Mouse (Mus musculus): ENCODE data around the gene Dusp12. TPM values are rescaled to one million over a fixed set of nuclear protein-coding genes. Genes with fewer than 3 reads are reported as not detected.
A peak's percentile ranks its signal among the peaks of the same experiment; 100 is the strongest.

Dusp12 gene
- polyA plus RNA-seq, 1 experiment from 2014 or later: 38.9 TPM

GRCm38 (mm10) chr1:170863033-170863432 is 22.3 kb downstream of the Dusp12 start:
- H3K4me3 ChIP-seq (ENCODE audit: low read depth, low read length): no peak overlapping the region
- H3K9me3 ChIP-seq (ENCODE audit: control insufficient read depth, low read depth, low read length): no peaks in the 10 kb centered on the region
- ATAC-seq (ENCODE audit: insufficient number of reproducible peaks, insufficient read depth, low FRiP score, low read depth): no peak
- H3K4me2 ChIP-seq (replicated peaks; ENCODE audit: low read depth, low read length): no peak overlapping the region
- no peak overlapping the region for H3K9ac ChIP-seq (replicated peaks; ENCODE audit: low read depth, low read length)
- H3K4me1 ChIP-seq (ENCODE audit: control insufficient read depth, insufficient read depth, low read length): 0 out of 2 replicates have a peak, but pooled peaks cover 2% of the 10 kb centered on the region
- WGBS: 61% methylated on average over 4 of the region's 4 CpGs
- H3K36me3 ChIP-seq (ENCODE audit: control insufficient read depth, insufficient read depth, low read length): no peaks in the 10 kb centered on the region
- no peaks in the 10 kb centered on the region for H3K27me3 ChIP-seq (ENCODE audit: control insufficient read depth, insufficient read depth, low read length)
- H3K27ac ChIP-seq (ENCODE audit: low read length): no peak overlapping the region; the same call in 1 of the 2 replicates

GRCm38 (mm10) chr1:170862435-170862717 is 23.0 kb downstream of the Dusp12 start:
- Histone ChIP-seq H3K9me3 (ENCODE audit: control insufficient read depth, low read depth, low read length) (no peaks in the 10 kb centered on the region), H3K4me3 (ENCODE audit: low read depth, low read length) (no peak overlapping the region), H3K27me3 (ENCODE audit: control insufficient read depth, insufficient read depth, low read length) (no peaks in the 10 kb centered on the region), H3K4me2 (replicated peaks; ENCODE audit: low read depth, low read length) (peak overlapping the region; percentile 14; the same call in 1 of the 2 replicates), H3K9ac (replicated peaks; ENCODE audit: low read depth, low read length) (no peak overlapping the region), H3K27ac (ENCODE audit: low read length) (no peak overlapping the region; the same call in 1 of the 2 replicates), H3K4me1 (ENCODE audit: control insufficient read depth, insufficient read depth, low read length) (0 out of 2 replicates have a peak, but pooled peaks cover 2% of the 10 kb centered on the region), H3K36me3 (ENCODE audit: control insufficient read depth, insufficient read depth, low read length) (no peaks in the 10 kb centered on the region)
- no peak for ATAC-seq (ENCODE audit: insufficient number of reproducible peaks, insufficient read depth, low FRiP score, low read depth)
- 45% methylated on average over 3 of the region's 3 CpGs for WGBS

- H3K4me1 ChIP-seq (ENCODE audit: control insufficient read depth, insufficient read depth, low read length): 0 out of 2 replicates have a peak, but pooled peaks cover 2% of the 10 kb centered on the region
- no peaks in the 10 kb centered on the region for H3K9me3 ChIP-seq (ENCODE audit: control insufficient read depth, low read depth, low read length)
- 47% methylated on average over 13 of the region's 13 CpGs for WGBS
- no peak for ATAC-seq (ENCODE audit: insufficient number of reproducible peaks, insufficient read depth, low FRiP score, low read depth)
- H3K27ac ChIP-seq (ENCODE audit: low read length): no peak overlapping the region
- H3K9ac ChIP-seq (replicated peaks; ENCODE audit: low read depth, low read length): no peak overlapping the region
- no peaks in the 10 kb centered on the region for H3K27me3 ChIP-seq (ENCODE audit: control insufficient read depth, insufficient read depth, low read length)
- H3K4me2 ChIP-seq (replicated peaks; ENCODE audit: low read depth, low read length): no peak overlapping the region; the same call in 1 of the 2 replicates
- no peak overlapping the region for H3K4me3 ChIP-seq (ENCODE audit: low read depth, low read length)
- H3K36me3 ChIP-seq (ENCODE audit: control insufficient read depth, insufficient read depth, low read length): no peaks in the 10 kb centered on the region
These were observed 23.5 kb downstream of the Dusp12 start for GRCm38 (mm10) chr1:170861671-170862434.

DNA sequence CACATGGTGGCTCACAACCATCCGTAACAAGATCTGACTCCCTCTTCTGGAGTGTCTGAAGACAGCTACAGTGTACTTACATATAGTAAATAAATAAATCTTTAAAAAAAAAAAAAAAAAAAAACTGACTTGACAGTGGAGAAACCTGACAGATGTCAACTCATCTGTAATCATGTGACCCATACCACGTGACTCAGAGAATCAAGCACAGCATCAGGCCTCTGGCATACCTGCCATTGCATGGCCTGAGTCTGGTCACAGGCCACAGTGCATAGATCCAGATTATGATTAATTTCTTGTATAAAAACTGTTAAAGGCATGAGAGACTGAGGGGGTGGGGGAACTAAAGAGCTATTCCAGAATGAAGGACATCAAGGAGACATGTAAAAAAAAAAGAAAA is 26.5 kb downstream of the Dusp12 start:
- H3K9me3 ChIP-seq (ENCODE audit: control insufficient read depth, low read depth, low read length): no peaks in the 10 kb centered on the region
- no peaks in the 10 kb centered on the region for H3K27me3 ChIP-seq (ENCODE audit: control insufficient read depth, insufficient read depth, low read length)
- 88% methylated on average over 2 of the region's 2 CpGs for WGBS
- H3K4me2 ChIP-seq (replicated peaks; ENCODE audit: low read depth, low read length): no peak overlapping the region
- no peaks in the 10 kb centered on the region for H3K36me3 ChIP-seq (ENCODE audit: control insufficient read depth, insufficient read depth, low read length)
- no peak overlapping the region for H3K9ac ChIP-seq (replicated peaks; ENCODE audit: low read depth, low read length)
- H3K27ac ChIP-seq (ENCODE audit: low read length): no peak overlapping the region
- no peak for ATAC-seq (ENCODE audit: insufficient number of reproducible peaks, insufficient read depth, low FRiP score, low read depth)
- 0 out of 2 replicates have a peak, but pooled peaks cover 2% of the 10 kb centered on the region for H3K4me1 ChIP-seq (ENCODE audit: control insufficient read depth, insufficient read depth, low read length)
- no peak overlapping the region for H3K4me3 ChIP-seq (ENCODE audit: low read depth, low read length)

GRCm38 (mm10) chr1:170857369-170857768 is 28.0 kb downstream of the Dusp12 start:
- no peak overlapping the region for H3K4me3 ChIP-seq (ENCODE audit: low read depth, low read length)
- H3K27ac ChIP-seq (ENCODE audit: low read length): no peak overlapping the region
- no peaks in the 10 kb centered on the region for H3K9me3 ChIP-seq (ENCODE audit: control insufficient read depth, low read depth, low read length)
- WGBS: 84% methylated on average over 2 of the region's 2 CpGs
- no peak overlapping the region for H3K9ac ChIP-seq (replicated peaks; ENCODE audit: low read depth, low read length)
- H3K4me2 ChIP-seq (replicated peaks; ENCODE audit: low read depth, low read length): no peak overlapping the region
- no peak for ATAC-seq (ENCODE audit: insufficient number of reproducible peaks, insufficient read depth, low FRiP score, low read depth)
- H3K36me3 ChIP-seq (ENCODE audit: control insufficient read depth, insufficient read depth, low read length): no peaks in the 10 kb centered on the region
- no peaks in the 10 kb centered on the region for H3K27me3 ChIP-seq (ENCODE audit: control insufficient read depth, insufficient read depth, low read length)
- 0 out of 2 replicates have a peak, but pooled peaks cover under 1% of the 10 kb centered on the region for H3K4me1 ChIP-seq (ENCODE audit: control insufficient read depth, insufficient read depth, low read length)

DNA sequence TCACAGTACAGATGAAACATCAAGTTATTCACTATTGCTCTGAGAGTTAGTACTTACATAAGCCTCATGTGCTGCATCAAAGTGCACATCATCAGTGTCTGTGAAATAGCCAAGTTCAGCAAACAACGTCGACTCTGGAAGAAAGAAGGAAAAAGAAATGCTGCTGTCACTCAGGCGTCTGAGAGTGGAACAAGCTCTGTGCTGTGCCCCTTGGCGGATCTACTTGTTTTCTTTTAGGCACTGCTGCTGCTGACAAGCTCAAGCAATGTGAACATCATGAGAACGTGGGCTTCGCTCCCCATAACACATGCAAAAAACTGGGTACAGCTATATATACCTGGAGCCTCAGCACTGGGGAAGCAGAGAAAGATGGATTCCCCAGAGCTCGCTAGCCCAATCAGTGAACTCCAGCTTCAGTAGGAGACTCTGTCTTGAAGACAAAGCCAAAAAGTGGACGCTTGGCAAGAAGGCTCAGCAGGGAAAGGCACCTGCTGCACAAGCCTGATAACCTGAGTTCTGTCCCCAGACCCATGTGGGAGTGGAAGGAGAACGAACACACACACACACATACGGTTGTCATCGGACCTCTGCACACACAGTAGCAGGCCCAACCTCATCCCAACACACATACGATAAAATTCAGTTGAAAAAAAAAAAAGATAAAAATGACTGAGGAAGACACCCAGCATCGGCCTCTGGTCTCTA is 30.1 kb downstream of the Dusp12 start:
- Histone ChIP-seq H3K36me3 (ENCODE audit: control insufficient read depth, insufficient read depth, low read length) (no peaks in the 10 kb centered on the region), H3K9me3 (ENCODE audit: control insufficient read depth, low read depth, low read length) (no peaks in the 10 kb centered on the region), H3K9ac (replicated peaks; ENCODE audit: low read depth, low read length) (no peak overlapping the region), H3K27ac (ENCODE audit: low read length) (no peak overlapping the region), H3K4me3 (ENCODE audit: low read depth, low read length) (no peak overlapping the region), H3K27me3 (ENCODE audit: control insufficient read depth, insufficient read depth, low read length) (no peaks in the 10 kb centered on the region), H3K4me1 (ENCODE audit: control insufficient read depth, insufficient read depth, low read length) (no peaks in the 10 kb centered on the region), H3K4me2 (replicated peaks; ENCODE audit: low read depth, low read length) (no peak overlapping the region)
- 88% methylated on average over 13 of the region's 13 CpGs for WGBS
- ATAC-seq (ENCODE audit: insufficient number of reproducible peaks, insufficient read depth, low FRiP score, low read depth): no peak

- no peaks in the 10 kb centered on the region for H3K4me1 ChIP-seq (ENCODE audit: control insufficient read depth, insufficient read depth, low read length)
- no peak overlapping the region for H3K27ac ChIP-seq (ENCODE audit: low read length)
- H3K4me3 ChIP-seq (ENCODE audit: low read depth, low read length): no peak overlapping the region
- no peaks in the 10 kb centered on the region for H3K36me3 ChIP-seq (ENCODE audit: control insufficient read depth, insufficient read depth, low read length)
- H3K9ac ChIP-seq (replicated peaks; ENCODE audit: low read depth, low read length): no peak overlapping the region
- no peaks in the 10 kb centered on the region for H3K9me3 ChIP-seq (ENCODE audit: control insufficient read depth, low read depth, low read length)
- 92% methylated on average over 3 of the region's 3 CpGs for whole genome bisulfite sequencing
- H3K4me2 ChIP-seq (replicated peaks; ENCODE audit: low read depth, low read length): no peak overlapping the region
- ATAC-seq (ENCODE audit: insufficient number of reproducible peaks, insufficient read depth, low FRiP score, low read depth): no peak
- H3K27me3 ChIP-seq (ENCODE audit: control insufficient read depth, insufficient read depth, low read length): no peaks in the 10 kb centered on the region
These were observed 31.7 kb downstream of the Dusp12 start for GRCm38 (mm10) chr1:170853604-170854003.

DNA sequence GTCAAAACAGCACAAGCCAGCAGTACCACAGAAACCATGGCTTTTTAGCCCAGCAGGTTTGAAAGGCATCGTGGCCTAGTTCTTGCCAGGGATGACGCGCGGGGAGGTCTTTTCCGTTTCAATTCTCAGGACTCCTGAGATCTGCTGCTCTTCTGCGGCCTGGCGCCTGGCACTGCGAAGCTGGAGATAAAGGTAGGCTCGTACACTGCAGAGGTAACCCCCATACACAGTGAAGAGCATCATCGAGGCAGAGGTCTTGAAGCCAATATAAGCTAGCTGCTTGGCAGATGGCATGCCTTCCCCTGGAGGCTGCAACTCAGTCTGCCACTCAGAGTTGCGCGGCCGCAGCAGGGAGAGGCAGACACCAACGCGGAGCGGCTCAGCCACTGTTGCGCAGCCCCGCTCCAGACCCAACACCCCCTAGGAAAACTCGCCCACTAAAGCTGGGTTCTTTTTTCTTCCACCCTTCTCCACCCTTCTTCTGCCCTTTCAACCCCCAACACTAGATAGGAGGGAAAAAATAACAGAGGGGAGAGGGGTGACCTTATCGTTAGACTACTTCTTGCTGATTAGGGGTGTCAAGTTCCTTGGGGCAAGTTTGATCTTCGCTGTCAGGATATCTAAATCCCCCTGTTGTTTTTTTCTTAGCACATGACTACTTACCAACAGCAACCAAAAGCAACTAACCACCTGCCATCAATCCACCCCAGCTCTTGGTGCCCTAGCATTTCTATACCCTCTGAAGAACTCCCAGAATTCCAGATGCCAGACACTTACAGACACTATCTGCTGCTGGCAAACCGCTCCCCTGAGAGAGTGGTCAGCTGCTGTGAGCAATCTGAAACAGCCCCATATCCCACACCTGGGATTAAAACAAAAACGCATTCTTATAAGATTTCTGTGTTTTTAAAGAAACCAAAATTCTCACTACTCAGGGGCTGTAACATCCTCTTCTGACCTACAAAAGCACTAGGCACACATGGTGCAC is 34.4 kb downstream of the Dusp12 start:
- 87% methylated on average over 23 of the region's 23 CpGs for WGBS
- Histone ChIP-seq H3K27me3 (ENCODE audit: control insufficient read depth, insufficient read depth, low read length) (no peaks in the 10 kb centered on the region), H3K4me2 (replicated peaks; ENCODE audit: low read depth, low read length) (no peak overlapping the region), H3K27ac (ENCODE audit: low read length) (no peak overlapping the region), H3K36me3 (ENCODE audit: control insufficient read depth, insufficient read depth, low read length) (no peaks in the 10 kb centered on the region), H3K9ac (replicated peaks; ENCODE audit: low read depth, low read length) (no peak overlapping the region), H3K4me3 (ENCODE audit: low read depth, low read length) (no peak overlapping the region), H3K4me1 (ENCODE audit: control insufficient read depth, insufficient read depth, low read length) (no peaks in the 10 kb centered on the region), H3K9me3 (ENCODE audit: control insufficient read depth, low read depth, low read length) (no peaks in the 10 kb centered on the region)
- no peak for ATAC-seq (ENCODE audit: insufficient number of reproducible peaks, insufficient read depth, low FRiP score, low read depth)
